Mouse (Mus musculus) limb, embryonic 14.5 days (tissue): ENCODE data around the gene Trabd. TPM values are rescaled to one million over a fixed set of nuclear protein-coding genes. Genes with fewer than 3 reads are reported as not detected.
A peak's percentile ranks its signal among the peaks of the same experiment; 100 is the strongest.

Experiments used
- ATAC-seq: fragments of 200-750 bp; cut with Nextera tagmentation; 2 replicates; pipeline ENCODE4 v1.8.0; 2017; ENCODE audit warnings: low read depth, moderate number of reproducible peaks, moderate TSS enrichment; ENCODE audit not compliant: low FRiP score
- DNase-seq: peaks from one replicate; pipeline ENCODE4 v3.0.0-alpha.2; 2015; ENCODE audit warnings: low spot score
- H3K27ac ChIP-seq: fragments of 300-500 bp; sonication (generic); replicated peaks from 2 replicates; pipeline ENCODE4 v1.5.1; 2014; ENCODE audit warnings: low read depth, mild to moderate bottlenecking, low read length, moderate library complexity, mixed read lengths
- H3K27me3 ChIP-seq: fragments of 300-500 bp; sonication (generic); 2 replicates; pipeline ENCODE4 v1.6.1; 2014; ENCODE audit warnings: low read length, mixed read lengths; ENCODE audit not compliant: control insufficient read depth, insufficient read depth
- H3K36me3 ChIP-seq: fragments of 300-500 bp; sonication (generic); 2 replicates; pipeline ENCODE4 v1.6.1; 2014; ENCODE audit warnings: mild to moderate bottlenecking, low read length, moderate library complexity, mixed read lengths; ENCODE audit not compliant: control insufficient read depth, insufficient read depth
- H3K4me1 ChIP-seq: fragments of 300-500 bp; sonication (generic); 2 replicates; pipeline ENCODE4 v1.6.1; 2014; ENCODE audit warnings: antibody characterized with exemption, low read length, mixed read lengths; ENCODE audit not compliant: control insufficient read depth, insufficient read depth
- H3K4me2 ChIP-seq: fragments of 300-500 bp; sonication (generic); replicated peaks from 2 replicates; pipeline ENCODE4 v1.6.1; 2014; ENCODE audit warnings: low read depth, mild to moderate bottlenecking, low read length, moderate library complexity; ENCODE audit not compliant: severe bottlenecking
- H3K4me3 ChIP-seq: fragments of 300-500 bp; sonication (generic); replicated peaks from 2 replicates; pipeline ENCODE4 v1.5.1; 2014; ENCODE audit warnings: low read length
- H3K9ac ChIP-seq: fragments of 300-500 bp; sonication (generic); 2 replicates; pipeline ENCODE4 v1.6.1; 2014; ENCODE audit warnings: mild to moderate bottlenecking, low read depth, low read length, moderate library complexity; ENCODE audit not compliant: severe bottlenecking
- H3K9me3 ChIP-seq: fragments of 300-500 bp; sonication (generic); 2 replicates; pipeline ENCODE4 v1.6.1; 2016; ENCODE audit warnings: low read length; ENCODE audit not compliant: control insufficient read depth
- POLR2A ChIP-seq: fragments of 200-500 bp; IDR thresholded peaks from 2 replicates; pipeline ENCODE4 v1.8.0; 2012; ENCODE audit warnings: inconsistent platforms, mild to moderate bottlenecking, moderate library complexity, borderline replicate concordance; ENCODE audit not compliant: insufficient read depth, insufficient read length; ENCODE audit errors: extremely low read depth
- WGBS: fragments of 180-500 bp; shearing (Covaris S2); extraction: QIAGEN DNeasy Blood & Tissue Kit; methylation state at CpG from one replicate; pipeline ENCODE4 v1.1.7; 2014; 5-methylcytosine and 5-hydroxymethylcytosine counted together
- polyA plus RNA-seq, 2 experiments: library from polyadenylated mRNA; depleted of rRNA in 1 of 2; stranded (reverse) in 1 of 2; unstranded in 1 of 2; fragments of >200 nt; fragmentation: Nextera tagmentation in 1 of 2; extraction: Ambion mirVana in 1 of 2; gene quantifications; 2 replicates each; pipeline versions ENCODE4 v1.2.1 to v1.2.3; 2012 to 2014

Trabd gene
- polyA plus RNA-seq, 2 experiments: 43.5 to 47.8 TPM

DNA sequence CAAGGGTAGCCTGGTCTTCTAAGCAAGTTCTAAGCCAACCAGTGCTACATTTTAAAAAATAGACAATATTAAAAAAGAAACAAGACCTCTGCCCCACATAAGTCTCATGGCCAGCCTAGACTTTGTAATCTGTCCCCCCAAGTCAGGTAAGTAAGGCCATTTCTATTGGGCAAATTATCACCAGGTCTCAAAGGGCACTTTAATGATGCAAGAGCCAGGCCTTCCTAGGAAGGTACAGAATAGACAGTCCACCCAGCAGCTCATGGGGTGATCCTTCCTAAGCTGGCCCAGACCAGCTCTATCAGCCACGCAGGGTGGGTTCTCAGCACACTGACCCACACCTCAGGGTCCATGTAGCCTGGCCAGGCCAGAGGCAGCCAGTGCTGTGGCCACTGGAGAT lies 9.0 kb downstream of the Trabd start:
- Histone ChIP-seq H3K4me2 (no peak overlapping the region), H3K9me3 (no peaks in the 10 kb centered on the region), H3K4me3 (no peak overlapping the region), H3K27me3 (no peaks in the 10 kb centered on the region), H3K36me3 (peaks cover 75% of the 10 kb centered on the region), H3K9ac (no peak overlapping the region), H3K4me1 (no peaks in the 10 kb centered on the region), H3K27ac (no peak overlapping the region)
- no peak for DNase-seq
- no peak for ATAC-seq
- WGBS: 93% methylated on average over 1 of the region's 1 CpGs
- TF ChIP-seq POLR2A: no peak

DNA sequence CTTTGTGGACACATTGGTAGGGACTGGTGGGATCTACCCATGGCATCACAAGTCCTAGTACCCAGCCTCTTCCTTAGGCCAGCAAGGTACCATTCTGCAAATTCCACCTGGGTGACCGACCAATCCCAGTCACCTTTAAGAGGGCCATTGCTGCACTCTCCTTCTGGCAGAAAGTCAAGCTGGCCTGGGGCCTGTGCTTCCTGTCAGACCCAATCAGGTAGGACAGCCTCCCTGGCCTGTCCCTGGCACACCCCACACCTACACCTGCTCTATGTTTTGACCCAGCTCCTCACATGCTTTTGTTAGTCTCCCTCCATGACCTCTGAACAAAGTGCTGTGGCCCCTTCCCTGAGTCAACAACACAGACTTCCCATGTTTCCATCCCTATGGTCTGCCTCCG lies 9.9 kb downstream of the Trabd start:
- peaks cover 3% of the 10 kb centered on the region for H3K4me1 ChIP-seq
- no peaks in the 10 kb centered on the region for H3K9me3 ChIP-seq
- no peak overlapping the region for H3K4me3 ChIP-seq
- WGBS: 91% methylated on average over 2 of the region's 2 CpGs
- H3K9ac ChIP-seq: no peak overlapping the region
- ATAC-seq: no peak
- no peak overlapping the region for H3K27ac ChIP-seq
- H3K27me3 ChIP-seq: no peaks in the 10 kb centered on the region
- H3K4me2 ChIP-seq: no peak overlapping the region
- no peak for DNase-seq
- TF ChIP-seq POLR2A: no peak
- peaks cover 72% of the 10 kb centered on the region for H3K36me3 ChIP-seq

DNA sequence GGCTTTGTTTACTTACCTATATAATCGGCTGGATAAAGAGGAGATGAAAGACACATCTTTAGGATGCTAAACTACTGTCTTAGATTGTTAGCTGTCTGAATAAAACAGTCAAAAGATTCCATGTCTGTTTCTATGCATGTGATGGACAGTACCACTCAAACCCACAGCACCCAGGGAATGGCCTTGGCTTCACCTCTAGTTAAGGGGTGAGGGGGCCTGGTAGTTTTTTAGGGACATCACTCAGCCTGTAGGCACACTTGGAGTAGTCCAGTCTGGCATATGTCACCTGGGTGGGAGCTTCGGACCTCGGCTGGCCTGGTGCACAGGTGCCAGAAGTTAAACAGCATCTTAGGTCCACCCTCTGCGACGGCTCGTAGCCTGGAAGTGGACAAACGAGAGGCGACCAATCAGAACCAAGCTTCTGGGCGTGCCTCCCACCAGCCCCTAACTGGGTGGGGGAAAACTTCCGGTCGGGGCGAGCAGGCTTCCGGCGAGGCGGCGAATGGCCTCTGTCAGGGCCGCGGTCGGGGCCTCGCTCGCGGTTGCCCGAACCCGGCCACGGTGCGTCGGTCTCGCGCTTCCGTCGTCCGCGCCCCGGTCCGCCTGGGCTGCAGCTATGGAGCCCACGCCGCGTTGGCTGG lies 13.8 kb downstream of the Trabd start, which contains the start of gene Selenoo:
Selenoo (plus strand) TSS at position 478 of the 641 bp plus-strand sequence.
- peak; percentile 78; the same call in 1 of the 2 replicates for TF ChIP-seq POLR2A
- Histone ChIP-seq H3K36me3 (peaks cover 58% of the 10 kb centered on the region), H3K4me1 (peaks cover 6% of the 10 kb centered on the region), H3K9me3 (no peaks in the 10 kb centered on the region), H3K4me2 (peak within 1 kb of the TSS; percentile 94), H3K27me3 (no peaks in the 10 kb centered on the region), H3K4me3 (peak within 1 kb of the TSS; percentile 97), H3K9ac (peak within 1 kb of the TSS; percentile 89), H3K27ac (peak within 1 kb of the TSS; percentile 19; the same call in 1 of the 2 replicates)
- peak; percentile 95 for ATAC-seq
- WGBS: 2% methylated on average over 25 of the region's 38 CpGs
- peak; percentile 93 for DNase-seq

DNA sequence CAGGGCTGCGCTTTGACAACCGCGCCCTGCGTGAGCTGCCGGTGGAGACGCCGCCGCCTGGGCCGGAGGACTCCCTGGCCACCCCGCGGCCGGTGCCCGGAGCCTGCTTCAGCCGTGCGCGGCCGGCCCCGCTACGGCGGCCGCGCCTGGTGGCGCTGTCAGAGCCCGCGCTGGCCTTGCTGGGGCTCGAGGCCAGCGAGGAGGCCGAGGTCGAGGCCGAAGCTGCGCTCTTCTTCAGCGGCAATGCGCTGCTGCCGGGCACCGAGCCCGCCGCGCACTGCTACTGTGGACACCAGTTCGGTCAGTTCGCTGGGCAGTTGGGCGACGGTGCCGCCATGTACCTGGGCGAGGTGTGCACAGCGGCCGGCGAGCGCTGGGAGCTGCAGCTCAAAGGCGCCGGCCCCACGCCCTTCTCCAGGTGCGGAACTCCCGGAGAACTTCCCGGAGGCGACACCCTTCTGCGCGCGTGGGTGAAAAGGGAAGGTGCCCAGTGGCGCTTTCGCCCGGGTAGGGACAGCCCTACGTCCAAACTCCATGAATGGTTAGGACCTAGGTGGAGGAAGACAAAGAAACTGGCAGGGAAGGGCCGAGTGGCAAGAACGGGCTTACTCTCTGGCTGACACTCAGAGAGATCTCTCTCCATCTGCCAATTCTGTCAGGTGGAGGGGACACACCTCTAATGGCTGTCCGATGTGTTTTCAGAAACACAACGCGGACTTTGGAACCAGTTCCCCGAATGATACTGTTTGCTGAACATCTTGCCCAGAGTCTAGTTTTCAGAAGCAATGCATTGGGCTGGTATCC lies 14.5 kb downstream of the Trabd start:
- 4% methylated on average over 51 of the region's 68 CpGs for WGBS
- H3K36me3 ChIP-seq: peaks cover 58% of the 10 kb centered on the region
- no peaks in the 10 kb centered on the region for H3K9me3 ChIP-seq
- peak overlapping the region; percentile 94 for H3K4me2 ChIP-seq
- no peak for TF ChIP-seq POLR2A
- peak overlapping the region; percentile 89 for H3K9ac ChIP-seq
- DNase-seq: no peak
- no peaks in the 10 kb centered on the region for H3K27me3 ChIP-seq
- H3K27ac ChIP-seq: 0 out of 2 replicates have a peak overlapping the region, but pooled peaks have one; percentile 19
- peak; percentile 50 for ATAC-seq
- H3K4me1 ChIP-seq: peaks cover 6% of the 10 kb centered on the region
- H3K4me3 ChIP-seq: peak overlapping the region; percentile 97

DNA sequence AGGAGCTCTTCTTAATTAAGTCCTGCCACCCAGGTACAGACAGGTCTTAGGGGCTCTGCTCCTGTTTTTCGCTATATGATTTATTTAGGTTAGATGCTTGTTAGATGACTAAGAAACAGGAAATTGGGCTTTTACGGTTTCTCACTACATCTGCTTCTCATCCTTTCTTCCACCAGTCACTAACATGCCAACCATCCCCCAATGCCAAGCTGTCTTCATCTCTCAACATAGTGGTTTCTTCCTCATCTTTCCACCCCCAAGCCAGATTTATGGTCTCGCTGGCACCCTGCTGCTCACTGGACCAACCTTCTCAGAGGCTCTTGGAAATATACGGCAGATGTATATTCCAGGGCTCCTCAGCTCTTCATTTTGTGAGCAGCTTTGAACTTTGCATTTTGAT lies 15.7 kb downstream of the Trabd start:
- peaks cover 58% of the 10 kb centered on the region for H3K36me3 ChIP-seq

More for the DNA sequence above, 15.7 kb downstream of the Trabd start:
- 60% methylated on average over 4 of the region's 4 CpGs for WGBS
- no peaks in the 10 kb centered on the region for H3K9me3 ChIP-seq
- no peak overlapping the region for H3K27ac ChIP-seq
- H3K4me1 ChIP-seq: peaks cover 6% of the 10 kb centered on the region
- H3K4me2 ChIP-seq: no peak overlapping the region
- H3K4me3 ChIP-seq: no peak overlapping the region
- DNase-seq (no peak), ATAC-seq (no peak)
- TF ChIP-seq POLR2A: no peak
- H3K27me3 ChIP-seq: no peaks in the 10 kb centered on the region
- no peak overlapping the region for H3K9ac ChIP-seq
